Mouse (Mus musculus): ENCODE measurements at regions not wholly inside any gene's neighbourhood (a gene's known extent, or its start where the extent isn't known, plus 50 kb on each side); places are given as distances from the start of the nearest gene placed in this dataset.

DNA sequence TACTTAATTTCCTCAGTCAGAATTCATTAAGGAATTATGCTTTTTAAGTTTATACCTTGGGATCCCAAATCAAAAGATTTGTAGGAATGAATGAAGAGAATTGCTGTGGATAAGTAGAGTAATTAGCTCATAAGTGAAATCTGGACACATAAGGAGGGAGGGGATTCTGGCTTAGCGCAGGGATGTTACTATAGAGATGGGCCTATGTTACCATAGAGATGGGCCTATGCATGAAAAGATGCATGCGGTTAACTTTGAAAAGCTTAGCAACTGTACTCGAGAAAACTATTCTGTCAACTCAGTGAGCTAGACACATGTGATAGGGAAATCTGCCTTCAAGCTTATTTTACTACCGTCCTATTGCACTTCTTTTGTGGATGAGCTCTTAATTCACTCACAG lies 204.5 kb upstream of the F930015N05Rik start:
- Histone ChIP-seq H3K36me3 (ENCODE audit: insufficient read depth, low read length) (no peaks in the 10 kb centered on the region), H3K4me1 (replicated peaks; ENCODE audit: low read depth, low read length) (no peaks in the 10 kb centered on the region), H3K27me3 (ENCODE audit: insufficient read depth, low read length) (no peaks in the 10 kb centered on the region), H3K4me3 (replicated peaks; ENCODE audit: low read length) (no peak overlapping the region), H3K9me3 (ENCODE audit: low read length) (peaks cover 12% of the 10 kb centered on the region)
- TF ChIP-seq POU5F1 (IDR thresholded peaks at IDR 0.05; ENCODE audit: borderline replicate concordance, low read length) (no peak), CTCF (conservative IDR thresholded peaks at IDR 0.05; ENCODE audit: low read length) (no peak)

DNA sequence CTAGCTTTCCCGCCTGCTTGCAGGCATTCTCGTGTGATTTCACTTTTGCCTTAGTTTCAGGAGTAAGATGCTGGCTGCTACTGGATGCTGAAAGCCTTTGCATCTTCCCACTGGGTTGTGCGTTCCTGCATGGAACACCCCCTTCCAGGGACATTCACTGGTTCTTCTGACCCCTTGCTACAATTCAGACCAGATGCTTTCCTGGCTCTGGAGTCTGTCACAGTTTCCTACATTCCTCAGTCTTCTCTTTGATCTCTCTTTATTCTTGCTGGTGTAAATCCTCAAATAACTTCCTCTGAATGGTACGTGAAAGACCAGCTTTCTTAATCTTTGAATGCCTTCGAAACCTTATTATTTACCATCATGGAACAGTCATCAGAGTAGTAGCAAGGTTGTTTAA lies 206.7 kb upstream of the F930015N05Rik start:
- H3K4me1 ChIP-seq (replicated peaks; ENCODE audit: low read depth, low read length) = no peaks in the 10 kb centered on the region
- no peaks in the 10 kb centered on the region for H3K36me3 ChIP-seq (ENCODE audit: insufficient read depth, low read length)
- TF ChIP-seq POU5F1 (IDR thresholded peaks at IDR 0.05; ENCODE audit: borderline replicate concordance, low read length) = no peak
- no peak for TF ChIP-seq NANOG (IDR thresholded peaks at IDR 0.05; ENCODE audit: borderline replicate concordance, low read length)
- TF ChIP-seq CTCF (conservative IDR thresholded peaks at IDR 0.05; ENCODE audit: low read length) = no peak
- no peak overlapping the region for H3K4me3 ChIP-seq (replicated peaks; ENCODE audit: low read length)
- no peaks in the 10 kb centered on the region for H3K27me3 ChIP-seq (ENCODE audit: insufficient read depth, low read length)
- peaks cover 6% of the 10 kb centered on the region; the same call in 1 of the 2 replicates for H3K9me3 ChIP-seq (ENCODE audit: low read length)

- TF ChIP-seq CTCF (conservative IDR thresholded peaks at IDR 0.05; ENCODE audit: low read length) (no peak), POU5F1 (IDR thresholded peaks at IDR 0.05; ENCODE audit: borderline replicate concordance, low read length) (no peak), NANOG (IDR thresholded peaks at IDR 0.05; ENCODE audit: borderline replicate concordance, low read length) (no peak)
- no peaks in the 10 kb centered on the region for H3K9me3 ChIP-seq (ENCODE audit: low read length)
- no peaks in the 10 kb centered on the region for H3K27me3 ChIP-seq (ENCODE audit: insufficient read depth, low read length)
- no peaks in the 10 kb centered on the region for H3K36me3 ChIP-seq (ENCODE audit: insufficient read depth, low read length)
- no peak overlapping the region for H3K4me3 ChIP-seq (replicated peaks; ENCODE audit: low read length)
- H3K4me1 ChIP-seq (replicated peaks; ENCODE audit: low read depth, low read length) = no peaks in the 10 kb centered on the region
These were observed 211.5 kb upstream of the F930015N05Rik start for GRCm38 (mm10) chr11:64647938-64648337.

- Histone ChIP-seq H3K4me1 (replicated peaks; ENCODE audit: low read depth, low read length) (no peaks in the 10 kb centered on the region), H3K4me3 (replicated peaks; ENCODE audit: low read length) (no peak overlapping the region), H3K9me3 (ENCODE audit: low read length) (no peaks in the 10 kb centered on the region), H3K36me3 (ENCODE audit: insufficient read depth, low read length) (no peaks in the 10 kb centered on the region), H3K27me3 (ENCODE audit: insufficient read depth, low read length) (no peaks in the 10 kb centered on the region)
- TF ChIP-seq POU5F1 (IDR thresholded peaks at IDR 0.05; ENCODE audit: borderline replicate concordance, low read length) (no peak), NANOG (IDR thresholded peaks at IDR 0.05; ENCODE audit: borderline replicate concordance, low read length) (no peak), CTCF (conservative IDR thresholded peaks at IDR 0.05; ENCODE audit: low read length) (no peak)
These were observed 214.3 kb upstream of the F930015N05Rik start for GRCm38 (mm10) chr11:64650571-64651282.

GRCm38 (mm10) chr11:64652811-64653210 lies 216.4 kb upstream of the F930015N05Rik start:
- TF ChIP-seq CTCF (conservative IDR thresholded peaks at IDR 0.05; ENCODE audit: low read length) (no peak), POU5F1 (IDR thresholded peaks at IDR 0.05; ENCODE audit: borderline replicate concordance, low read length) (no peak), NANOG (IDR thresholded peaks at IDR 0.05; ENCODE audit: borderline replicate concordance, low read length) (no peak)
- H3K36me3 ChIP-seq (ENCODE audit: insufficient read depth, low read length) = no peaks in the 10 kb centered on the region
- H3K27me3 ChIP-seq (ENCODE audit: insufficient read depth, low read length) = no peaks in the 10 kb centered on the region
- H3K9me3 ChIP-seq (ENCODE audit: low read length) = no peaks in the 10 kb centered on the region
- no peak overlapping the region for H3K4me3 ChIP-seq (replicated peaks; ENCODE audit: low read length)
- H3K4me1 ChIP-seq (replicated peaks; ENCODE audit: low read depth, low read length) = no peaks in the 10 kb centered on the region

DNA sequence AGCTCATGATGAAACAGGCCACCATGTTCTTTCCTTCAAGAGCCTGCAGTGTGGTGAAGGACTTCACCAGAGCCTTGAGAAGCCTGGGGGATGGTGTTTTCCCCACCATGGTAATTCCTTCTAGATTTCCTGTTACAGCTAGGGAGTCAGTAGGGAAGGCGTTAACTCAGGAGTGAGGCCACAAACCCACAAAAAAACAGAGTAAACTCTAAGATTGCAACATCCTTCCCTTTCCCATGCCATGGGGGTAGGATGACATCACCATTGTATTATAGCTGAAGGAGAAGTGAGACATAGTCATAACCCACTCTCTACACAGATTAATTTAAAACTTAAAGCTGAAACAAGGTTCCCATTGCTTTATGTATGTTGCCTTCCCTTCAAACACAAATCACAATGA lies 218.7 kb upstream of the F930015N05Rik start:
- no peak overlapping the region for H3K4me3 ChIP-seq (replicated peaks; ENCODE audit: low read length)
- H3K27me3 ChIP-seq (ENCODE audit: insufficient read depth, low read length) = no peaks in the 10 kb centered on the region
- H3K9me3 ChIP-seq (ENCODE audit: low read length) = no peaks in the 10 kb centered on the region
- no peaks in the 10 kb centered on the region for H3K36me3 ChIP-seq (ENCODE audit: insufficient read depth, low read length)
- no peak for TF ChIP-seq POU5F1 (IDR thresholded peaks at IDR 0.05; ENCODE audit: borderline replicate concordance, low read length)
- TF ChIP-seq CTCF (conservative IDR thresholded peaks at IDR 0.05; ENCODE audit: low read length) = no peak
- TF ChIP-seq NANOG (IDR thresholded peaks at IDR 0.05; ENCODE audit: borderline replicate concordance, low read length) = no peak
- no peaks in the 10 kb centered on the region for H3K4me1 ChIP-seq (replicated peaks; ENCODE audit: low read depth, low read length)

- H3K4me1 ChIP-seq (replicated peaks; ENCODE audit: low read depth, low read length) = no peaks in the 10 kb centered on the region
- H3K36me3 ChIP-seq (ENCODE audit: insufficient read depth, low read length) = no peaks in the 10 kb centered on the region
- TF ChIP-seq POU5F1 (IDR thresholded peaks at IDR 0.05; ENCODE audit: borderline replicate concordance, low read length) (no peak), CTCF (conservative IDR thresholded peaks at IDR 0.05; ENCODE audit: low read length) (no peak), NANOG (IDR thresholded peaks at IDR 0.05; ENCODE audit: borderline replicate concordance, low read length) (no peak)
- no peaks in the 10 kb centered on the region for H3K27me3 ChIP-seq (ENCODE audit: insufficient read depth, low read length)
- H3K4me3 ChIP-seq (replicated peaks; ENCODE audit: low read length) = no peak overlapping the region
- no peaks in the 10 kb centered on the region for H3K9me3 ChIP-seq (ENCODE audit: low read length)
These were observed 226.7 kb upstream of the F930015N05Rik start for GRCm38 (mm10) chr11:64663166-64663565.

DNA sequence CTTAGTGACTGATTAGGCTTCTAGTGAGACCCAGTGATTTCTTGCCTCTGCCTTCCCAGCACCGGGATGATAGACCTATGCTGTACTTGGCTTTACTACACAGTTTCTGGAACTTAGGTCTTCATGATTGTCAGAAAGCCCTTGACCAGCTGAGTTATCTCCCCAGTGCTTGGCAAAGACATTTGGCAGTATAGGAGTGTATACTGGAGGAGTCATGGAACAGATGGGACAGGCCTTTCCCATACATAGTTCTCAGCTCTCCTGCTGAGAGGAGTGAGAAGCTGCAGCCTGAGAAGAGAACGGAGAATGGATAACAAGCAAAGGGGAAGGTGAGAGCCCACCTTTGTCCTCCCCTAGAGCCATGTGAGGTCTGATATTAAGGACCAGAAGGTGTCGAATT lies 230.6 kb upstream of the F930015N05Rik start:
- Histone ChIP-seq H3K4me3 (replicated peaks; ENCODE audit: low read length) (no peak overlapping the region), H3K4me1 (replicated peaks; ENCODE audit: low read depth, low read length) (no peaks in the 10 kb centered on the region), H3K9me3 (ENCODE audit: low read length) (no peaks in the 10 kb centered on the region), H3K27me3 (ENCODE audit: insufficient read depth, low read length) (no peaks in the 10 kb centered on the region), H3K36me3 (ENCODE audit: insufficient read depth, low read length) (no peaks in the 10 kb centered on the region)
- TF ChIP-seq NANOG (IDR thresholded peaks at IDR 0.05; ENCODE audit: borderline replicate concordance, low read length) (no peak), POU5F1 (IDR thresholded peaks at IDR 0.05; ENCODE audit: borderline replicate concordance, low read length) (no peak), CTCF (conservative IDR thresholded peaks at IDR 0.05; ENCODE audit: low read length) (no peak)

DNA sequence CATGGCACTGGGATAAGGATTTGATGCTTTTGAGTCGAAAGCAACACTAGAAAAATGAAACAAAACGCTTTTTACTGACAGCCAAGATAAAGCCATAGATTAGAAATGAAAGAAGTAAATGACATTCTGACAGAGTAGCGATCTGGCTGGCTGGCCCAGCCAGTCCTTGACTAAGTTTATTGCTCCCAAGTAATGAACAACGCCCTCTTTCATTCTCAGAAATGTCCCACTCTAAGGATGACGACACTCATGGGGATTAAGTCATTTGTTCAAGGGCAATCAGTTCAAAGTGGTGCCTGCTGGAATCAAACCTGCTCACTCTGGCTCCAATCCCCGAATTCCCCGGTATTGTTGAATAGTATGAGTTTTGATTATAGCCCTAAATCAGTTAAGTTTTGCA lies 231.1 kb upstream of the F930015N05Rik start:
- no peak overlapping the region for H3K4me3 ChIP-seq (replicated peaks; ENCODE audit: low read length)
- no peaks in the 10 kb centered on the region for H3K36me3 ChIP-seq (ENCODE audit: insufficient read depth, low read length)
- no peaks in the 10 kb centered on the region for H3K9me3 ChIP-seq (ENCODE audit: low read length)
- TF ChIP-seq CTCF (conservative IDR thresholded peaks at IDR 0.05; ENCODE audit: low read length) (no peak), POU5F1 (IDR thresholded peaks at IDR 0.05; ENCODE audit: borderline replicate concordance, low read length) (no peak), NANOG (IDR thresholded peaks at IDR 0.05; ENCODE audit: borderline replicate concordance, low read length) (no peak)
- H3K27me3 ChIP-seq (ENCODE audit: insufficient read depth, low read length) = no peaks in the 10 kb centered on the region
- no peaks in the 10 kb centered on the region for H3K4me1 ChIP-seq (replicated peaks; ENCODE audit: low read depth, low read length)

All from E14TG2a.4 (cell line).